Mouse (Mus musculus): ENCODE data around the gene Bmx. TPM values are rescaled to one million over a fixed set of nuclear protein-coding genes. Genes with fewer than 3 reads are reported as not detected.

Gene Bmx
- polyA plus RNA-seq, 1 experiment from 2014 or later = 0.44 TPM

DNA sequence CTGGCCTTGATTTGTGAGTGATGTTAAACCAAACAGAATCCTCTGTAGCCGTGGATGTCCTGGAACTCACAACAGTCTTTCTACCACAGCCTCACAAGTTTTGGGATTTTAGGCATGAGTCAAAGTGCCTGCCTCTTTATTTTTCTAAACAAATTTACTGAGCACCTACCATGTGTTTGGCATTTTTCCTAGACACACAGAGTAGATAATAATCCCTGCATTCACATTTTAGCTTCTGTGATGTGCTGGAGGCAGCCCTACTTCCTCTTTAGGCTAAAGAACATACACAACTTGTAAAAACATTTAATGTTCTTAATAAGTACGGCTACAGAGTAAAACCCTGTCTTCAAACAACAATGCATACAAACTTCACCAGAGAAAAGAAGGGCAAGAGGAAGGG is 87.0 kb downstream of the Bmx start:
- 75% methylated on average over 2 of the region's 2 CpGs for WGBS

GRCm38 (mm10) chrX:164164681-164165080 is 93.3 kb downstream of the Bmx start:
- H3K4me1 ChIP-seq = no peaks in the 10 kb centered on the region
- no peak overlapping the region for H3K4me2 ChIP-seq
- no peak overlapping the region for H3K9ac ChIP-seq
- no peaks in the 10 kb centered on the region for H3K36me3 ChIP-seq (replicated peaks)
- H3K9me3 ChIP-seq = no peaks in the 10 kb centered on the region
- peaks cover 2% of the 10 kb centered on the region; the same call in 1 of the 2 replicates for H3K27me3 ChIP-seq (replicated peaks)
- WGBS = 83% methylated on average over 1 of the region's 1 CpGs
- no peak overlapping the region for H3K4me3 ChIP-seq
- ATAC-seq (replicated peaks) = no peak
- no peak overlapping the region for H3K27ac ChIP-seq

More for the DNA sequence above, 87.0 kb downstream of the Bmx start:
- no peak for ATAC-seq (replicated peaks)
- H3K27ac ChIP-seq = no peak overlapping the region
- no peak overlapping the region for H3K9ac ChIP-seq
- H3K9me3 ChIP-seq = no peaks in the 10 kb centered on the region
- H3K4me1 ChIP-seq = no peaks in the 10 kb centered on the region
- no peak overlapping the region for H3K4me2 ChIP-seq
- peaks cover 6% of the 10 kb centered on the region; the same call in 1 of the 2 replicates for H3K27me3 ChIP-seq (replicated peaks)
- no peak overlapping the region for H3K4me3 ChIP-seq
- H3K36me3 ChIP-seq (replicated peaks) = no peaks in the 10 kb centered on the region

DNA sequence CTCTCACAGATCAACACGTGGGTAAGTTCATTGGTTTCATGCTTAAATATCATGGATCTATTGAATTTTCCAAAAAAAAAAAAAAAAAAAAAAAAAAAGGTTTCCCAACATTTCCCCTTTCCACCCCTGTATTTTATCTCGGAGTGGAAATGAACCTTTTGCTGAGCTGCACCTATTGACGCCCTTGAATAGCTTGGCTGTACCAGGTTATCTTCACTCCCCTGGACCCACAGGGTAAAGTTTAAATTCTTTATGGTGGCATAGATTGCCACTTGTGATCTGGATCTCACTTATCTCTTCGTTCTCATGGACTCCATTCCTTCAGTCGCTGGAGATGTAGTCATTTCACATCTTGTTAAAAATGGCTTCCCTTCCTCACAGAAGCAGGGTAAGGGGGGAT is 103.4 kb downstream of the Bmx start:
- no peak overlapping the region for H3K27ac ChIP-seq
- no peaks in the 10 kb centered on the region for H3K36me3 ChIP-seq (replicated peaks)
- H3K4me3 ChIP-seq = no peak overlapping the region
- no peak overlapping the region for H3K9ac ChIP-seq
- H3K4me1 ChIP-seq = no peaks in the 10 kb centered on the region
- 86% methylated on average over 5 of the region's 5 CpGs for WGBS
- H3K4me2 ChIP-seq = no peak overlapping the region
- no peaks in the 10 kb centered on the region for H3K9me3 ChIP-seq
- no peak for ATAC-seq (replicated peaks)
- peaks cover under 1% of the 10 kb centered on the region; the same call in 1 of the 2 replicates for H3K27me3 ChIP-seq (replicated peaks)

- Histone ChIP-seq H3K4me2 (no peak overlapping the region), H3K9ac (no peak overlapping the region), H3K27ac (no peak overlapping the region), H3K4me3 (no peak overlapping the region), H3K27me3 (replicated peaks) (no peaks in the 10 kb centered on the region), H3K9me3 (no peaks in the 10 kb centered on the region), H3K36me3 (replicated peaks) (no peaks in the 10 kb centered on the region), H3K4me1 (no peaks in the 10 kb centered on the region)
- ATAC-seq (replicated peaks) = no peak
Observed at GRCm38 (mm10) chrX:164153606-164154005, 104.4 kb downstream of the Bmx start.

- WGBS = 63% methylated on average over 2 of the region's 2 CpGs
- no peaks in the 10 kb centered on the region for H3K36me3 ChIP-seq (replicated peaks)
- no peak overlapping the region for H3K27ac ChIP-seq
- no peak for ATAC-seq (replicated peaks)
- H3K27me3 ChIP-seq (replicated peaks) = no peaks in the 10 kb centered on the region
- H3K9ac ChIP-seq = no peak overlapping the region
- no peaks in the 10 kb centered on the region for H3K4me1 ChIP-seq
- no peak overlapping the region for H3K4me2 ChIP-seq
- H3K4me3 ChIP-seq = no peak overlapping the region
- no peaks in the 10 kb centered on the region for H3K9me3 ChIP-seq
Observed at GRCm38 (mm10) chrX:164152703-164153102, 105.3 kb downstream of the Bmx start.

GRCm38 (mm10) chrX:164145463-164146250 is 112.3 kb downstream of the Bmx start:
- Histone ChIP-seq H3K27ac (no peak overlapping the region), H3K4me2 (no peak overlapping the region), H3K36me3 (replicated peaks) (no peaks in the 10 kb centered on the region), H3K9me3 (no peaks in the 10 kb centered on the region), H3K4me1 (no peaks in the 10 kb centered on the region), H3K9ac (no peak overlapping the region), H3K4me3 (no peak overlapping the region), H3K27me3 (replicated peaks) (no peaks in the 10 kb centered on the region; the same call in 1 of the 2 replicates)
- ATAC-seq (replicated peaks) = no peak
- 89% methylated on average over 6 of the region's 6 CpGs for WGBS

Other genes starting within 250 kb of the Bmx start
- 0.22 and 0.40 TPM in 2 replicates for gene Car5b, start 230.2 kb downstream of the Bmx start, polyA plus RNA-seq (2015; fragmentation: Nextera tagmentation; extraction: Ambion mirVana)
- gene Siah1b, start 181.7 kb downstream of the Bmx start, polyA plus RNA-seq (2015; fragmentation: Nextera tagmentation; extraction: Ambion mirVana) = 17.5 and 20.8 TPM in 2 replicates
- not detected in 2 replicates for gene Cltrn, start 169.4 kb downstream of the Bmx start, polyA plus RNA-seq (2015; fragmentation: Nextera tagmentation; extraction: Ambion mirVana)
- 0.08 and 0.10 TPM in 2 replicates for gene Ace2, start 118.9 kb downstream of the Bmx start, polyA plus RNA-seq (2015; fragmentation: Nextera tagmentation; extraction: Ambion mirVana)
- gene Pir, start 11.2 kb upstream of the Bmx start, polyA plus RNA-seq (2015; fragmentation: Nextera tagmentation; extraction: Ambion mirVana) = 2.9 and 3.1 TPM in 2 replicates
- gene Vegfd, start 115.2 kb upstream of the Bmx start, polyA plus RNA-seq (2015; fragmentation: Nextera tagmentation; extraction: Ambion mirVana) = 0.13 and 0.19 TPM in 2 replicates
- gene Piga, start 161.6 kb upstream of the Bmx start, polyA plus RNA-seq (2015; fragmentation: Nextera tagmentation; extraction: Ambion mirVana) = 5.1 and 5.2 TPM in 2 replicates
- gene Asb11, start 178.8 kb upstream of the Bmx start, polyA plus RNA-seq (2015; fragmentation: Nextera tagmentation; extraction: Ambion mirVana) = not detected in 2 replicates
- not detected in 2 replicates for gene Asb9, start 248.1 kb upstream of the Bmx start, polyA plus RNA-seq (2015; fragmentation: Nextera tagmentation; extraction: Ambion mirVana)